Mouse (Mus musculus): ENCODE measurements at regions not wholly inside any gene's neighbourhood (a gene's known extent, or its start where the extent isn't known, plus 50 kb on each side); places are given as distances from the start of the nearest gene placed in this dataset.

GRCm38 (mm10) chr3:99573335-99573976, 311.8 kb upstream of the Spag17 start:
- H3K4me2 ChIP-seq (ENCODE audit: low read depth) = no peak overlapping the region
- H3K27ac ChIP-seq (ENCODE audit: low read depth, low read length) = no peak overlapping the region
- no peaks in the 10 kb centered on the region for H3K27me3 ChIP-seq (ENCODE audit: control insufficient read depth, insufficient read depth, low read length)
- H3K9ac ChIP-seq (ENCODE audit: low read length) = no peak overlapping the region
- ATAC-seq (ENCODE audit: insufficient read depth, low FRiP score, low TSS enrichment) (no peak), DNase-seq (ENCODE audit: low spot score) (no peak)
- no peaks in the 10 kb centered on the region for H3K9me3 ChIP-seq (ENCODE audit: control insufficient read depth, low read length)
- 66% methylated on average over 6 of the region's 6 CpGs for WGBS
- H3K4me3 ChIP-seq (ENCODE audit: low read depth, low read length) = no peak overlapping the region
- no peaks in the 10 kb centered on the region for H3K4me1 ChIP-seq (ENCODE audit: control insufficient read depth, insufficient read depth, low read length)
- H3K36me3 ChIP-seq (ENCODE audit: control insufficient read depth, insufficient read depth, low read length) = no peaks in the 10 kb centered on the region

- ATAC-seq (ENCODE audit: insufficient read depth, low FRiP score, low TSS enrichment) = no peak
- Histone ChIP-seq H3K27me3 (ENCODE audit: control insufficient read depth, insufficient read depth, low read length) (no peaks in the 10 kb centered on the region), H3K4me1 (ENCODE audit: control insufficient read depth, insufficient read depth, low read length) (no peaks in the 10 kb centered on the region), H3K9ac (ENCODE audit: low read length) (no peak overlapping the region), H3K4me2 (ENCODE audit: low read depth) (no peak overlapping the region), H3K4me3 (ENCODE audit: low read depth, low read length) (no peak overlapping the region), H3K36me3 (ENCODE audit: control insufficient read depth, insufficient read depth, low read length) (no peaks in the 10 kb centered on the region), H3K9me3 (ENCODE audit: control insufficient read depth, low read length) (no peaks in the 10 kb centered on the region), H3K27ac (ENCODE audit: low read depth, low read length) (no peak overlapping the region)
- no peak for DNase-seq (ENCODE audit: low spot score)
- WGBS = 73% methylated on average over 3 of the region's 3 CpGs
Measured at GRCm38 (mm10) chr3:99573977-99574373, 311.2 kb upstream of the Spag17 start.

GRCm38 (mm10) chr3:99602679-99603078, 282.5 kb upstream of the Spag17 start:
- Histone ChIP-seq H3K9ac (ENCODE audit: low read length) (no peak overlapping the region), H3K4me2 (ENCODE audit: low read depth) (no peak overlapping the region), H3K4me1 (ENCODE audit: control insufficient read depth, insufficient read depth, low read length) (no peaks in the 10 kb centered on the region), H3K27me3 (ENCODE audit: control insufficient read depth, insufficient read depth, low read length) (no peaks in the 10 kb centered on the region), H3K4me3 (ENCODE audit: low read depth, low read length) (no peak overlapping the region), H3K36me3 (ENCODE audit: control insufficient read depth, insufficient read depth, low read length) (no peaks in the 10 kb centered on the region), H3K9me3 (ENCODE audit: control insufficient read depth, low read length) (no peaks in the 10 kb centered on the region), H3K27ac (ENCODE audit: low read depth, low read length) (no peak overlapping the region)
- WGBS = 39% methylated on average over 3 of the region's 3 CpGs
- ATAC-seq (ENCODE audit: insufficient read depth, low FRiP score, low TSS enrichment) = no peak
- DNase-seq (ENCODE audit: low spot score) = peak; percentile 32

GRCm38 (mm10) chr3:99632309-99632708, 252.9 kb upstream of the Spag17 start:
- DNase-seq (ENCODE audit: low spot score) (no peak), ATAC-seq (ENCODE audit: insufficient read depth, low FRiP score, low TSS enrichment) (no peak)
- no peaks in the 10 kb centered on the region for H3K36me3 ChIP-seq (ENCODE audit: control insufficient read depth, insufficient read depth, low read length)
- no peaks in the 10 kb centered on the region for H3K27me3 ChIP-seq (ENCODE audit: control insufficient read depth, insufficient read depth, low read length)
- no peak overlapping the region for H3K4me3 ChIP-seq (ENCODE audit: low read depth, low read length)
- no peaks in the 10 kb centered on the region for H3K9me3 ChIP-seq (ENCODE audit: control insufficient read depth, low read length)
- 85% methylated on average over 4 of the region's 4 CpGs for WGBS
- no peak overlapping the region for H3K4me2 ChIP-seq (ENCODE audit: low read depth)
- H3K27ac ChIP-seq (ENCODE audit: low read depth, low read length) = no peak overlapping the region
- H3K4me1 ChIP-seq (ENCODE audit: control insufficient read depth, insufficient read depth, low read length) = no peaks in the 10 kb centered on the region
- H3K9ac ChIP-seq (ENCODE audit: low read length) = no peak overlapping the region

- H3K4me2 ChIP-seq (ENCODE audit: low read depth) = no peak overlapping the region
- H3K36me3 ChIP-seq (ENCODE audit: control insufficient read depth, insufficient read depth, low read length) = no peaks in the 10 kb centered on the region
- H3K4me3 ChIP-seq (ENCODE audit: low read depth, low read length) = no peak overlapping the region
- no peaks in the 10 kb centered on the region for H3K9me3 ChIP-seq (ENCODE audit: control insufficient read depth, low read length)
- no peak overlapping the region for H3K27ac ChIP-seq (ENCODE audit: low read depth, low read length)
- no peaks in the 10 kb centered on the region for H3K27me3 ChIP-seq (ENCODE audit: control insufficient read depth, insufficient read depth, low read length)
- ATAC-seq (ENCODE audit: insufficient read depth, low FRiP score, low TSS enrichment) (no peak), DNase-seq (ENCODE audit: low spot score) (no peak)
- H3K9ac ChIP-seq (ENCODE audit: low read length) = no peak overlapping the region
- WGBS = 62% methylated on average over 8 of the region's 8 CpGs
- H3K4me1 ChIP-seq (ENCODE audit: control insufficient read depth, insufficient read depth, low read length) = no peaks in the 10 kb centered on the region
Measured at GRCm38 (mm10) chr3:99641343-99642106, 243.7 kb upstream of the Spag17 start.

GRCm38 (mm10) chr3:99644910-99645309, 240.3 kb upstream of the Spag17 start:
- Histone ChIP-seq H3K9ac (ENCODE audit: low read length) (no peak overlapping the region), H3K9me3 (ENCODE audit: control insufficient read depth, low read length) (no peaks in the 10 kb centered on the region), H3K4me2 (ENCODE audit: low read depth) (no peak overlapping the region), H3K36me3 (ENCODE audit: control insufficient read depth, insufficient read depth, low read length) (no peaks in the 10 kb centered on the region), H3K27ac (ENCODE audit: low read depth, low read length) (no peak overlapping the region), H3K4me1 (ENCODE audit: control insufficient read depth, insufficient read depth, low read length) (no peaks in the 10 kb centered on the region), H3K27me3 (ENCODE audit: control insufficient read depth, insufficient read depth, low read length) (no peaks in the 10 kb centered on the region), H3K4me3 (ENCODE audit: low read depth, low read length) (no peak overlapping the region)
- no peak for DNase-seq (ENCODE audit: low spot score)
- WGBS = 83% methylated on average over 1 of the region's 1 CpGs
- no peak for ATAC-seq (ENCODE audit: insufficient read depth, low FRiP score, low TSS enrichment)

GRCm38 (mm10) chr3:99645318-99645717, 239.9 kb upstream of the Spag17 start:
- Histone ChIP-seq H3K4me3 (ENCODE audit: low read depth, low read length) (no peak overlapping the region), H3K27ac (ENCODE audit: low read depth, low read length) (no peak overlapping the region), H3K4me2 (ENCODE audit: low read depth) (no peak overlapping the region), H3K27me3 (ENCODE audit: control insufficient read depth, insufficient read depth, low read length) (no peaks in the 10 kb centered on the region), H3K36me3 (ENCODE audit: control insufficient read depth, insufficient read depth, low read length) (no peaks in the 10 kb centered on the region), H3K4me1 (ENCODE audit: control insufficient read depth, insufficient read depth, low read length) (no peaks in the 10 kb centered on the region), H3K9ac (ENCODE audit: low read length) (no peak overlapping the region), H3K9me3 (ENCODE audit: control insufficient read depth, low read length) (no peaks in the 10 kb centered on the region)
- ATAC-seq (ENCODE audit: insufficient read depth, low FRiP score, low TSS enrichment) (no peak), DNase-seq (ENCODE audit: low spot score) (no peak)
- 91% methylated on average over 4 of the region's 4 CpGs for WGBS

- DNase-seq (ENCODE audit: low spot score) (no peak), ATAC-seq (ENCODE audit: insufficient read depth, low FRiP score, low TSS enrichment) (no peak)
- Histone ChIP-seq H3K36me3 (ENCODE audit: control insufficient read depth, insufficient read depth, low read length) (no peaks in the 10 kb centered on the region), H3K4me2 (ENCODE audit: low read depth) (no peak overlapping the region), H3K9ac (ENCODE audit: low read length) (no peak overlapping the region), H3K9me3 (ENCODE audit: control insufficient read depth, low read length) (no peaks in the 10 kb centered on the region), H3K27ac (ENCODE audit: low read depth, low read length) (no peak overlapping the region), H3K27me3 (ENCODE audit: control insufficient read depth, insufficient read depth, low read length) (no peaks in the 10 kb centered on the region), H3K4me1 (ENCODE audit: control insufficient read depth, insufficient read depth, low read length) (no peaks in the 10 kb centered on the region), H3K4me3 (ENCODE audit: low read depth, low read length) (no peak overlapping the region)
- WGBS = 90% methylated on average over 5 of the region's 5 CpGs
Measured at GRCm38 (mm10) chr3:99657617-99658016, 227.6 kb upstream of the Spag17 start.

- WGBS = 46% methylated on average over 6 of the region's 6 CpGs
Measured at GRCm38 (mm10) chr3:99663783-99664182, 221.4 kb upstream of the Spag17 start.

More at GRCm38 (mm10) chr3:99663783-99664182, 221.4 kb upstream of the Spag17 start:
- no peak overlapping the region for H3K27ac ChIP-seq (ENCODE audit: low read depth, low read length)
- H3K9me3 ChIP-seq (ENCODE audit: control insufficient read depth, low read length) = no peaks in the 10 kb centered on the region
- no peak overlapping the region for H3K4me2 ChIP-seq (ENCODE audit: low read depth)
- no peak for ATAC-seq (ENCODE audit: insufficient read depth, low FRiP score, low TSS enrichment)
- H3K4me1 ChIP-seq (ENCODE audit: control insufficient read depth, insufficient read depth, low read length) = peaks cover 6% of the 10 kb centered on the region; the same call in 1 of the 2 replicates
- H3K4me3 ChIP-seq (ENCODE audit: low read depth, low read length) = no peak overlapping the region
- no peaks in the 10 kb centered on the region for H3K27me3 ChIP-seq (ENCODE audit: control insufficient read depth, insufficient read depth, low read length)
- H3K36me3 ChIP-seq (ENCODE audit: control insufficient read depth, insufficient read depth, low read length) = no peaks in the 10 kb centered on the region
- no peak for DNase-seq (ENCODE audit: low spot score)
- no peak overlapping the region for H3K9ac ChIP-seq (ENCODE audit: low read length)

Measured in neural tube, embryonic 11.5 days (tissue).